Mouse (Mus musculus): ENCODE measurements around the gene Ehf. TPM values are rescaled to one million over a fixed set of nuclear protein-coding genes. Genes with fewer than 3 reads are reported as not detected.
A peak's percentile ranks its signal among the peaks of the same experiment; 100 is the strongest.

Ehf gene
- polyA plus RNA-seq (2012; rRNA removed): 23.1 and 38.4 TPM in 2 replicates

- WGBS: 40% methylated on average over 9 of the region's 9 CpGs
- Histone ChIP-seq H3K4me3 (replicated peaks; ENCODE audit: extremely low read depth, low read depth, low read length) (peak within 1 kb of the TSS; percentile 56), H3K4me1 (ENCODE audit: control insufficient read depth, insufficient read depth, low read length) (no peaks in the 10 kb centered on the region)
- DNase-seq: no peak
- TF ChIP-seq POLR2A (IDR thresholded peaks at IDR 0.05; ENCODE audit: borderline replicate concordance, extremely low read depth, low read depth, low read length): no peak
- no peak for TF ChIP-seq CTCF (IDR thresholded peaks at IDR 0.05; ENCODE audit: insufficient read depth, low read length)
Measured at GRCm38 (mm10) chr2:103303132-103303531, at the start of gene Ehf. Gene Ehf, minus strand, starts transcription at chr2:103303278.

- TF ChIP-seq CTCF (IDR thresholded peaks at IDR 0.05; ENCODE audit: insufficient read depth, low read length) (peak; percentile 22; the same call in 1 of the 2 replicates), POLR2A (IDR thresholded peaks at IDR 0.05; ENCODE audit: borderline replicate concordance, extremely low read depth, low read depth, low read length) (no peak)
- no peaks in the 10 kb centered on the region for H3K4me1 ChIP-seq (ENCODE audit: control insufficient read depth, insufficient read depth, low read length)
- 5% methylated on average over 5 of the region's 5 CpGs for WGBS
- H3K4me3 ChIP-seq (replicated peaks; ENCODE audit: extremely low read depth, low read depth, low read length): peak overlapping the region; percentile 24
- DNase-seq: peak; percentile 50
Measured at GRCm38 (mm10) chr2:103347417-103347891, 44.4 kb upstream of the Ehf start.

- WGBS: 76% methylated on average over 3 of the region's 3 CpGs
- H3K4me3 ChIP-seq (replicated peaks; ENCODE audit: extremely low read depth, low read depth, low read length): no peak overlapping the region
- TF ChIP-seq CTCF (IDR thresholded peaks at IDR 0.05; ENCODE audit: insufficient read depth, low read length) (no peak), POLR2A (IDR thresholded peaks at IDR 0.05; ENCODE audit: borderline replicate concordance, extremely low read depth, low read depth, low read length) (no peak)
- no peak for DNase-seq
- no peaks in the 10 kb centered on the region for H3K4me1 ChIP-seq (ENCODE audit: control insufficient read depth, insufficient read depth, low read length)
Measured at GRCm38 (mm10) chr2:103346751-103347289, 43.7 kb upstream of the Ehf start.

- TF ChIP-seq POLR2A (IDR thresholded peaks at IDR 0.05; ENCODE audit: borderline replicate concordance, extremely low read depth, low read depth, low read length): no peak
- no peak for TF ChIP-seq CTCF (IDR thresholded peaks at IDR 0.05; ENCODE audit: insufficient read depth, low read length)
- WGBS: 45% methylated on average over 7 of the region's 7 CpGs
Measured at GRCm38 (mm10) chr2:103343611-103344010, 40.5 kb upstream of the Ehf start.

GRCm38 (mm10) chr2:103342123-103342522 is 39.0 kb upstream of the Ehf start:
- Histone ChIP-seq H3K4me3 (replicated peaks; ENCODE audit: extremely low read depth, low read depth, low read length) (no peak overlapping the region), H3K4me1 (ENCODE audit: control insufficient read depth, insufficient read depth, low read length) (no peaks in the 10 kb centered on the region)
- WGBS: 84% methylated on average over 1 of the region's 1 CpGs
- no peak for TF ChIP-seq POLR2A (IDR thresholded peaks at IDR 0.05; ENCODE audit: borderline replicate concordance, extremely low read depth, low read depth, low read length)
- TF ChIP-seq CTCF (IDR thresholded peaks at IDR 0.05; ENCODE audit: insufficient read depth, low read length): no peak
- no peak for DNase-seq

More at GRCm38 (mm10) chr2:103343611-103344010, 40.5 kb upstream of the Ehf start:
- Histone ChIP-seq H3K4me3 (replicated peaks; ENCODE audit: extremely low read depth, low read depth, low read length) (no peak overlapping the region), H3K4me1 (ENCODE audit: control insufficient read depth, insufficient read depth, low read length) (no peaks in the 10 kb centered on the region)
- DNase-seq: no peak

- no peak overlapping the region for H3K4me3 ChIP-seq (replicated peaks; ENCODE audit: extremely low read depth, low read depth, low read length)
- DNase-seq: no peak
- 79% methylated on average over 1 of the region's 1 CpGs for WGBS
- TF ChIP-seq CTCF (IDR thresholded peaks at IDR 0.05; ENCODE audit: insufficient read depth, low read length) (no peak), POLR2A (IDR thresholded peaks at IDR 0.05; ENCODE audit: borderline replicate concordance, extremely low read depth, low read depth, low read length) (no peak)
- no peaks in the 10 kb centered on the region for H3K4me1 ChIP-seq (ENCODE audit: control insufficient read depth, insufficient read depth, low read length)
Measured at GRCm38 (mm10) chr2:103341375-103341971, 38.4 kb upstream of the Ehf start.

GRCm38 (mm10) chr2:103338706-103339105 is 35.6 kb upstream of the Ehf start:
- no peak for DNase-seq
- Histone ChIP-seq H3K4me3 (replicated peaks; ENCODE audit: extremely low read depth, low read depth, low read length) (no peak overlapping the region), H3K4me1 (ENCODE audit: control insufficient read depth, insufficient read depth, low read length) (no peaks in the 10 kb centered on the region)
- TF ChIP-seq CTCF (IDR thresholded peaks at IDR 0.05; ENCODE audit: insufficient read depth, low read length) (no peak), POLR2A (IDR thresholded peaks at IDR 0.05; ENCODE audit: borderline replicate concordance, extremely low read depth, low read depth, low read length) (no peak)
- 79% methylated on average over 6 of the region's 6 CpGs for WGBS

GRCm38 (mm10) chr2:103337370-103337769 is 34.3 kb upstream of the Ehf start:
- WGBS: 81% methylated on average over 3 of the region's 3 CpGs

GRCm38 (mm10) chr2:103336621-103337020 is 33.5 kb upstream of the Ehf start:
- Histone ChIP-seq H3K4me3 (replicated peaks; ENCODE audit: extremely low read depth, low read depth, low read length) (no peak overlapping the region), H3K4me1 (ENCODE audit: control insufficient read depth, insufficient read depth, low read length) (no peaks in the 10 kb centered on the region)
- TF ChIP-seq POLR2A (IDR thresholded peaks at IDR 0.05; ENCODE audit: borderline replicate concordance, extremely low read depth, low read depth, low read length) (no peak), CTCF (IDR thresholded peaks at IDR 0.05; ENCODE audit: insufficient read depth, low read length) (no peak)
- no peak for DNase-seq
- WGBS: 71% methylated on average over 11 of the region's 11 CpGs

More at GRCm38 (mm10) chr2:103337370-103337769, 34.3 kb upstream of the Ehf start:
- no peak for DNase-seq
- Histone ChIP-seq H3K4me3 (replicated peaks; ENCODE audit: extremely low read depth, low read depth, low read length) (no peak overlapping the region), H3K4me1 (ENCODE audit: control insufficient read depth, insufficient read depth, low read length) (no peaks in the 10 kb centered on the region)
- TF ChIP-seq POLR2A (IDR thresholded peaks at IDR 0.05; ENCODE audit: borderline replicate concordance, extremely low read depth, low read depth, low read length) (no peak), CTCF (IDR thresholded peaks at IDR 0.05; ENCODE audit: insufficient read depth, low read length) (no peak)

GRCm38 (mm10) chr2:103336000-103336399 is 32.9 kb upstream of the Ehf start:
- WGBS: 84% methylated on average over 3 of the region's 3 CpGs
- no peak for DNase-seq
- Histone ChIP-seq H3K4me3 (replicated peaks; ENCODE audit: extremely low read depth, low read depth, low read length) (no peak overlapping the region), H3K4me1 (ENCODE audit: control insufficient read depth, insufficient read depth, low read length) (no peaks in the 10 kb centered on the region)
- no peak for TF ChIP-seq CTCF (IDR thresholded peaks at IDR 0.05; ENCODE audit: insufficient read depth, low read length)
- TF ChIP-seq POLR2A (IDR thresholded peaks at IDR 0.05; ENCODE audit: borderline replicate concordance, extremely low read depth, low read depth, low read length): no peak

Data from lung, adult 2 months (tissue).